Mouse (Mus musculus) Muller cell, postnatal 12 days (primary cell): Measurements from ENCODE around the gene Ropn1.
A peak's percentile ranks its signal among the peaks of the same experiment; 100 is the strongest.
"Not testable (repeated sequence)": the region's sequence is repeated elsewhere in the genome, so short reads cannot be mapped to it uniquely, and the experiment has no call there.

Experiments used
- DNase-seq: peaks from one replicate; pipeline ENCODE4 v3.0.0-alpha.2; 2015; ENCODE audit errors: inconsistent ontology term

Gene Ropn1

GRCm38 (mm10) chr16:34690334-34691144 lies 40.8 kb downstream of the Ropn1 start, which contains the start of gene Ccdc14:
TSS of gene Ccdc14 (plus strand) at chr16:34690616.
- DNase-seq: peak; percentile 94

- no peak for DNase-seq
Observed at GRCm38 (mm10) chr16:34691156-34691555, 41.4 kb downstream of the Ropn1 start.

DNA sequence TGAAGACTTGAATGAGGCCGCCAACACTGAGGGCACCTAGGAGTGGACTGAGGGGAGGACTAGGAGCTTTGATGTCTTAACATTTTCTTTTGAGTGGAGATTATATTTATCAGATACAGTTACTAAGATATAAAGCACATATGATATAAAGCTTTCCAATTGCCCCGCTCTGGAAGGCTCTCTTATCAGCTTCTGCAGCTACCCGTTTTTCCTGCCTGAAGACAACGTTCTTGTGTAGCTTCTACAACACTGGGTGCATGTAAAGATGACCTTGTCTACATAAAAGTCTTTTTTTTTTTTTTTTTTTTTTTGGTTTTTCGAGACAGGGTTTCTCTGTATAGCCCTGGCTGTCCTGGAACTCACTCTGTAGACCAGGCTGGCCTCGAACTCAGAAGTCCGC lies 44.8 kb downstream of the Ropn1 start:
- no peak for DNase-seq

DNA sequence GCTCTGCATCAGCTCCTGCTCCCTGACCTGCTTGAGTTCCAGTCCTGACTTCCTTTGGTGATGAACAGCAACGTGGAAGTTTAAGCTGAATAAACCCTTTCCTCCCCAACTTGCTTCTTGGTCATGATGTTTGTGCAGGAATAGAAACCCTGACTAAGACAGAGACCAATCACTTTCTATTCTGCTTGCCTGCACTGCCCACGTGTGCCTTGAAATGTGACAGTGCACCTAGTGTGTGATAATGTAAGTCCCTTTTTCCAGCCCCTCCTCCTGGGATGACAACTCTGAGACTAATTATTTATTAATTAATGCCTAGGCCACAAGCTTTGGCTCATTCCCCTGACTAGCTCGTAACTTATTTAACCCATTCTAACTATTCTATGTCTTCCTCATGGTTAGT lies 49.0 kb downstream of the Ropn1 start:
- DNase-seq: not testable (repeated sequence)

- peak; percentile 81 for DNase-seq
Observed at GRCm38 (mm10) chr16:34700165-34700827, 50.6 kb downstream of the Ropn1 start.

GRCm38 (mm10) chr16:34700828-34701216 lies 51.1 kb downstream of the Ropn1 start:
- DNase-seq: no peak

GRCm38 (mm10) chr16:34706019-34706418 lies 56.3 kb downstream of the Ropn1 start:
- DNase-seq: no peak

DNA sequence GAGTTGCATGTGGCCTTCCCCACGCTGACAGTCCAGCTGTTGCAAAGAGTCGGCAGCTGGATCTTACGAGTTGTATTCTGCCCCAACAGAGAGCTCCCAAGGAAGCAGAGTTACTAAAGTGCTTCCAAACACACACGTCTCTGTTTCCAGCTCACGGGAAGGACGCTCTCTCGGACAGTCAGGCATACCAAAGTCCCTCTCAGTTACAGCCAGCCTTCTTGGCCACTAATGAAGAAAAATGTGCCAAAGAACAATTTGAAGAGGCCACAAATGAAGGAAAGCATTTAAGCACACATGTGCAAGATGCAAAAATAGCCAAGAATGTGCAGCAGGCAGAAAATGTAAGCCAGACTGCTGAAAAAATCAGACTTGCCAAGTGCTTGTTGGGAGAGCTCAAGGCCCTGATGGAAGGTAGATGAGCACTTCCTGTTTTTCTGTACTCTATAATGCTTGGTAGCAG lies 56.8 kb downstream of the Ropn1 start:
- DNase-seq: peak; percentile 24

DNA sequence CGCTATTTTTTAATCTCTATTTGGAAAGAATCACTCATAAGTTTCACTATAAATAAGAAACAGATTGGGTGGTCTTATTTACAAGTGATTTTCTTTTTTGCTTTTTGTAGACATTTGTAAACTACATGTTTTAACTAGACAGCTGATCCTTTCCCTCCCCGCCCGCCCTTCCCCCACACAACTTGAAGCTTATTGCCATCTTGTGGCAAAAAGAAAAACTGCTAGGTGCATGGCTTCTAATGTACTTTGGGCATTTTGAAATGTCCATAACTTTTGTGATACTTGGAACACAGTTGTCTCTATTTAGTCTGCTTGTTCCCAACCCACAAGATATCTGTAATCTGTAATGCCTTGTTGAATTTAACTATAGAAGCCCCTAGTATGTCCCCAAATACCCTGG lies 61.8 kb downstream of the Ropn1 start:
- DNase-seq: peak; percentile 41

DNA sequence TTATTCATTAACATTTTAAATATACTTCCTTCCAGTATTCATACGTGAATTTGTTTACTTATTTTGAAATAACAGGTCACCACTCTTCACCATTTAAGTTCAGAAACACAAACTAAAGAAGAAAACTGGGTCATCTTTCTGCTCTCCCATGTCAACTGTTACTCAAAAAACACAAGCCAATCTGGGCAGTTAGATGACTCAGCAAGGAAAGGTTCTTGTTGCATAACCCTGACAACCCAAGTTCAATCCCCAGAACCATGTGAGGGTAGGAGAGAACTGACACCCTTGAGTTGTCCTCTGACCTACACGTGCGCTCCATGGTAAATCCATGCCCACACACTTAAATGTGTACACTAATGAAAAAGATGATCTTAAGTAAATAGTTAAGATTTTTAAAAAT lies 75.4 kb downstream of the Ropn1 start:
- no peak for DNase-seq
